Mouse (Mus musculus) MEL (cell line): ENCODE results near the gene Cbx4. TPM values are rescaled to one million over a fixed set of nuclear protein-coding genes. Genes with fewer than 3 reads are reported as not detected.

ENCODE experiments used
- DNase-seq: peaks from one replicate; pipeline ENCODE4 v3.0.0; 2011; ENCODE audit warnings: low read depth, low spot score
- H3K27ac ChIP-seq: 2 replicates; pipeline ENCODE4 v1.5.1; 2012; ENCODE audit warnings: low read depth, mild to moderate bottlenecking, control low read depth, low read length, moderate library complexity; ENCODE audit not compliant: control insufficient read depth
- H3K27me3 ChIP-seq, 2 experiments: fragments of 150-350 bp in 1 of 2; sonication (generic) in 1 of 2; 2 replicates each; pipeline ENCODE4 v1.6.1; 2012; ENCODE audit warnings: low read length in 2 of 2, mild to moderate bottlenecking in 2 of 2, improper control_type of control experiment in 1 of 2, moderate library complexity in 1 of 2; ENCODE audit not compliant: insufficient read depth in 2 of 2, control insufficient read depth in 1 of 2
- H3K36me3 ChIP-seq, 2 experiments: 2 replicates each; pipeline ENCODE4 v1.6.1; 2012 to 2014; ENCODE audit warnings: low read length in 2 of 2, improper control_type of control experiment in 1 of 2, inconsistent platforms in 1 of 2, mild to moderate bottlenecking in 1 of 2; ENCODE audit not compliant: insufficient read depth in 2 of 2, control insufficient read depth in 1 of 2
- H3K4me1 ChIP-seq, 2 experiments: fragments of 150-350 bp in 1 of 2; sonication (generic) in 1 of 2; 2 replicates each; pipeline ENCODE4 v1.6.1; 2012; ENCODE audit warnings: low read length in 2 of 2, improper control_type of control experiment in 1 of 2, mild to moderate bottlenecking in 1 of 2; ENCODE audit not compliant: insufficient read depth in 2 of 2, control insufficient read depth in 1 of 2
- H3K4me3 ChIP-seq, 2 experiments: fragments of 150-350 bp in 1 of 2; sonication (generic) in 1 of 2; 2 replicates each; pipeline ENCODE4 v1.5.1; 2012; ENCODE audit warnings: low read depth in 2 of 2, low read length in 2 of 2, mild to moderate bottlenecking in 2 of 2, moderate library complexity in 2 of 2, control low read depth in 1 of 2, improper control_type of control experiment in 1 of 2; ENCODE audit not compliant: control insufficient read depth in 1 of 2, insufficient read depth in 1 of 2
- H3K79me2 ChIP-seq: 2 replicates; pipeline ENCODE4 v1.6.1; 2012; ENCODE audit warnings: mild to moderate bottlenecking, low read length, moderate library complexity; ENCODE audit not compliant: control insufficient read depth, poor library complexity, insufficient read depth
- H3K9ac ChIP-seq: 2 replicates; pipeline ENCODE4 v1.6.1; 2012; ENCODE audit warnings: low read depth, mild to moderate bottlenecking, control low read depth, low read length, moderate library complexity; ENCODE audit not compliant: control insufficient read depth, poor library complexity, severe bottlenecking
- H3K9me3 ChIP-seq: fragments of 150-350 bp; sonication (generic); replicated peaks from 2 replicates; pipeline ENCODE4 v1.6.1; 2012; ENCODE audit warnings: mild to moderate bottlenecking, low read length, improper control_type of control experiment, moderate library complexity; ENCODE audit not compliant: insufficient read depth
- BHLHE40 ChIP-seq: IDR thresholded peaks from 2 replicates; pipeline ENCODE4 v1.6.1; 2012; ENCODE audit warnings: low read depth, mild to moderate bottlenecking, inconsistent platforms, low read length, improper control_type of control experiment, borderline replicate concordance
- CHD2 ChIP-seq: IDR thresholded peaks from 2 replicates; pipeline ENCODE4 v1.6.1; 2011; ENCODE audit warnings: low read length, improper control_type of control experiment
- CTCF ChIP-seq, 3 experiments: IDR thresholded peaks in 2 of 3; conservative IDR thresholded peaks in 1 of 3; 2 replicates each; pipeline ENCODE4 v1.5.1; 2011 to 2012; ENCODE audit warnings: low read length in 3 of 3, low read depth in 2 of 3, mild to moderate bottlenecking in 2 of 3, improper control_type of control experiment in 1 of 3, inconsistent platforms in 1 of 3, mixed read lengths in 1 of 3, moderate library complexity in 1 of 3; ENCODE audit not compliant: control insufficient read depth in 1 of 3, insufficient read depth in 1 of 3, poor library complexity in 1 of 3, severe bottlenecking in 1 of 3
- E2F4 ChIP-seq: IDR thresholded peaks from 2 replicates; pipeline ENCODE4 v1.6.1; 2011; ENCODE audit warnings: low read depth, low read length, improper control_type of control experiment, borderline replicate concordance
- ELF1 ChIP-seq: IDR thresholded peaks from 2 replicates; pipeline ENCODE4 v1.6.1; 2014; ENCODE audit warnings: low read depth, mild to moderate bottlenecking, inconsistent platforms, low read length, improper control_type of control experiment, moderate library complexity
- ETS1 ChIP-seq: IDR thresholded peaks from 2 replicates; pipeline ENCODE4 v1.6.1; 2012; ENCODE audit warnings: low read depth, mild to moderate bottlenecking, inconsistent platforms, low read length, improper control_type of control experiment, moderate library complexity
- GABPA ChIP-seq: IDR thresholded peaks from 2 replicates; pipeline ENCODE4 v1.6.1; 2012; ENCODE audit warnings: low read depth, mild to moderate bottlenecking, inconsistent platforms, low read length, improper control_type of control experiment, moderate library complexity
- KAT2A ChIP-seq: conservative IDR thresholded peaks from 2 replicates; pipeline ENCODE4 v1.6.1; 2012; ENCODE audit warnings: low read depth, low read length, improper control_type of control experiment, inconsistent platforms
- MAFK ChIP-seq: IDR thresholded peaks from 2 replicates; pipeline ENCODE4 v1.6.1; 2011; ENCODE audit warnings: low read depth, mild to moderate bottlenecking, low read length, improper control_type of control experiment, borderline replicate concordance
- MAX ChIP-seq: IDR thresholded peaks from 2 replicates; pipeline ENCODE4 v1.6.1; 2011; ENCODE audit warnings: low read length, improper control_type of control experiment
- MAZ ChIP-seq: IDR thresholded peaks from 2 replicates; pipeline ENCODE4 v1.6.1; 2012; ENCODE audit warnings: low read depth, mild to moderate bottlenecking, inconsistent platforms, low read length, improper control_type of control experiment
- MYB ChIP-seq: IDR thresholded peaks from 2 replicates; pipeline ENCODE4 v1.6.1; 2011; ENCODE audit warnings: mild to moderate bottlenecking, low read depth, low read length, improper control_type of control experiment
- MYC ChIP-seq: IDR thresholded peaks from 2 replicates; pipeline ENCODE4 v1.6.1; 2011; ENCODE audit warnings: low read depth, mild to moderate bottlenecking, low read length, improper control_type of control experiment, moderate library complexity
- POLR2A ChIP-seq, 2 experiments: IDR thresholded peaks; 2 replicates each; pipeline ENCODE4 v1.6.1; 2011 to 2012; ENCODE audit warnings: low read length in 2 of 2, mild to moderate bottlenecking in 2 of 2, control low read depth in 1 of 2, improper control_type of control experiment in 1 of 2, low read depth in 1 of 2, moderate library complexity in 1 of 2; ENCODE audit not compliant: control insufficient read depth in 1 of 2, insufficient read depth in 1 of 2, poor library complexity in 1 of 2
- POLR2AphosphoS2 ChIP-seq: IDR thresholded peaks from 2 replicates; pipeline ENCODE4 v1.6.1; 2011; ENCODE audit warnings: low read length, improper control_type of control experiment
- POLR2AphosphoS5 ChIP-seq: IDR thresholded peaks from 2 replicates; pipeline ENCODE4 v1.6.1; 2012; ENCODE audit warnings: low read depth, borderline replicate concordance, mild to moderate bottlenecking, inconsistent platforms, low read length, moderate library complexity, mixed read lengths
- RAD21 ChIP-seq: IDR thresholded peaks from 2 replicates; pipeline ENCODE4 v1.6.1; 2011; ENCODE audit warnings: mild to moderate bottlenecking, low read depth, low read length, improper control_type of control experiment
- SIN3A ChIP-seq: IDR thresholded peaks from 2 replicates; pipeline ENCODE4 v1.6.1; 2012; ENCODE audit warnings: low read length, improper control_type of control experiment, inconsistent platforms
- SMC3 ChIP-seq: IDR thresholded peaks from 2 replicates; pipeline ENCODE4 v1.6.1; 2011; ENCODE audit warnings: low read depth, low read length, improper control_type of control experiment
- USF1 ChIP-seq: IDR thresholded peaks from 2 replicates; pipeline ENCODE4 v1.6.1; 2014; ENCODE audit warnings: low read depth, mild to moderate bottlenecking, inconsistent platforms, low read length, improper control_type of control experiment, moderate library complexity
- USF2 ChIP-seq, 2 experiments: IDR thresholded peaks; 2 replicates each; pipeline ENCODE4 v1.6.1; 2011 to 2012; ENCODE audit warnings: improper control_type of control experiment in 2 of 2, low read length in 2 of 2, borderline replicate concordance in 1 of 2, inconsistent platforms in 1 of 2, low read depth in 1 of 2, mild to moderate bottlenecking in 1 of 2; ENCODE audit not compliant: insufficient read depth in 1 of 2
- ZC3H11A ChIP-seq: IDR thresholded peaks from 2 replicates; pipeline ENCODE4 v1.6.1; 2012; ENCODE audit warnings: low read depth, mild to moderate bottlenecking, inconsistent platforms, low read length, improper control_type of control experiment
- ZKSCAN1 ChIP-seq: IDR thresholded peaks from 2 replicates; pipeline ENCODE4 v1.6.1; 2012; ENCODE audit warnings: low read depth, mild to moderate bottlenecking, inconsistent platforms, low read length, improper control_type of control experiment, moderate library complexity
- ZMIZ1 ChIP-seq: IDR thresholded peaks from 2 replicates; pipeline ENCODE4 v1.6.1; 2012; ENCODE audit warnings: low read depth, mild to moderate bottlenecking, inconsistent platforms, low read length, improper control_type of control experiment, moderate library complexity
- polyA plus RNA-seq, 2 experiments: library from polyadenylated mRNA; stranded (reverse) in 1 of 2; unstranded in 1 of 2; fragments of >175 nt in 1 of 2; fragments of >200 nt in 1 of 2; gene quantifications; 2 replicates each; pipeline versions ENCODE4 v1.2.1 to v1.2.4; 2012; ENCODE audit warnings: low replicate concordance in 2 of 2, low read depth in 1 of 2; ENCODE audit not compliant: insufficient read length in 2 of 2, insufficient read depth in 1 of 2, missing spikeins in 1 of 2
- total RNA-seq: library from RNA; depleted of rRNA; stranded (reverse); fragments of 300-350 nt; gene quantifications from 2 replicates; pipeline ENCODE4 v1.2.3, GENCODE M21; 2012

Cbx4 gene
- total and polyA plus RNA-seq, 3 experiments, result 8.0 to 22.6 TPM; not detected in 1

DNA sequence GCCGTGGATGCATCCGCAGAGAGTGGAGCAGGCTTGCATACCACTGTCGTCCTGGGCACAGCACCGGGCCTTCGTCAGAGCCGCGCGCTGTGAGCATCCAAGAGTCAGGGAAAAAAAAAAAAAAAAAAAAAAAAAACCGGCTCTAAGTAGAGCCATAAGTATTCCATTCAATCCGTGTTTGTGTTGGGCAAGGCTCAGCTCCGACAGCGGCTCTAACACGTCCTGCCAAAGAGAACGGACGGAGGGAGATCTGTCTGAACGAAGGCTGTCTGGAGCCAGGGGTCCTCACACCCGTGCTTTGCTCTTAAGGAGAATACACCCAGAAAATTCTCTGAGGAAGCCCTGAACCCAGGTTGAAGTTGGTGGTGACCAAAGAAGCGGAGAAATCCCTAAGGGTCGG, 51.4 kb downstream of the Cbx4 start:
- H3K4me1 ChIP-seq, result peaks cover 0 to 2% of the 10 kb centered on the region in 2 experiments; a peak in 3 of 4 replicates
- peaks cover 0 to 5% of the 10 kb centered on the region in 2 experiments; a peak in 2 of 4 replicates for H3K36me3 ChIP-seq
- H3K9me3 ChIP-seq, result no peaks in the 10 kb centered on the region
- no peak overlapping the region for H3K9ac ChIP-seq
- H3K27ac ChIP-seq, result no peak overlapping the region
- H3K4me3 ChIP-seq, result no peak overlapping the region
- no peak for DNase-seq
- TF ChIP-seq GABPA (no peak), MYB (no peak), ELF1 (no peak), USF1 (no peak)
- no peaks in the 10 kb centered on the region for H3K27me3 ChIP-seq
- H3K79me2 ChIP-seq, result no peaks in the 10 kb centered on the region

GRCm38 (mm10) chr11:119033874-119034558, 52.0 kb downstream of the Cbx4 start:
- peak; percentile 74 for DNase-seq
- Histone ChIP-seq H3K27me3 (no peaks in the 10 kb centered on the region), H3K27ac (no peak overlapping the region), H3K4me1 (no peaks in the 10 kb centered on the region), H3K9me3 (no peaks in the 10 kb centered on the region), H3K36me3 (no peaks in the 10 kb centered on the region)
- TF ChIP-seq POLR2AphosphoS2, result no peak
- no peak for TF ChIP-seq USF2 (IDR thresholded peaks at IDR 0.05; ENCODE audit: borderline replicate concordance in 1 of 2, insufficient read depth in 1 of 2, low read depth in 1 of 2, low read length in 2 of 2)
- peak; percentile 59 for TF ChIP-seq ZC3H11A
- TF ChIP-seq POLR2AphosphoS5, result no peak
- TF ChIP-seq BHLHE40, result peak; percentile 53
- 0 out of 2 replicates have a peak, but pooled peaks have one; percentile 17 for TF ChIP-seq SIN3A
- TF ChIP-seq KAT2A, result no peak
- TF ChIP-seq SMC3, result peak; percentile 66
- TF ChIP-seq E2F4, result no peak
- peak; percentile 74; the same call in 1 of the 2 replicates for TF ChIP-seq MAZ
- TF ChIP-seq USF1, result no peak
- TF ChIP-seq CTCF (IDR thresholded peaks at IDR 0.05 in 2 of 3, conservative IDR thresholded peaks at IDR 0.05 in 1 of 3; ENCODE audit: control insufficient read depth in 1 of 3, insufficient read depth in 1 of 3, low read depth in 2 of 3, low read length in 3 of 3, poor library complexity in 1 of 3, severe bottlenecking in 1 of 3), result peak; percentile 63 to 95 (median 91); a peak in 5 of 6 replicates
- no peak for TF ChIP-seq MAX
- peak; percentile 81 for TF ChIP-seq RAD21
- no peak for TF ChIP-seq ZKSCAN1
- TF ChIP-seq POLR2A (IDR thresholded peaks at IDR 0.05; ENCODE audit: control insufficient read depth in 1 of 2, insufficient read depth in 1 of 2, low read depth in 1 of 2, low read length in 2 of 2, poor library complexity in 1 of 2), result no peak
- TF ChIP-seq ETS1, result no peak
- TF ChIP-seq CHD2, result peak; percentile 40; the same call in 1 of the 2 replicates
- TF ChIP-seq ZMIZ1, result no peak
- TF ChIP-seq MYC, result no peak
- no peak for TF ChIP-seq MAFK
- TF ChIP-seq, all 39 proteins: peak for 8
- Histone ChIP-seq H3K9ac (no peak overlapping the region), H3K4me3 (no peak overlapping the region), H3K79me2 (no peaks in the 10 kb centered on the region)
